Mouse (Mus musculus): Measurements from ENCODE around the gene Morf4l1.
A peak's percentile ranks its signal among the peaks of the same experiment; 100 is the strongest.

The Morf4l1 gene

GRCm38 (mm10) chr9:90114567-90115307 is at the start of gene Morf4l1:
Morf4l1 (minus strand) TSS chr9:90114774.
- peak; percentile 98 for DNase-seq

DNA sequence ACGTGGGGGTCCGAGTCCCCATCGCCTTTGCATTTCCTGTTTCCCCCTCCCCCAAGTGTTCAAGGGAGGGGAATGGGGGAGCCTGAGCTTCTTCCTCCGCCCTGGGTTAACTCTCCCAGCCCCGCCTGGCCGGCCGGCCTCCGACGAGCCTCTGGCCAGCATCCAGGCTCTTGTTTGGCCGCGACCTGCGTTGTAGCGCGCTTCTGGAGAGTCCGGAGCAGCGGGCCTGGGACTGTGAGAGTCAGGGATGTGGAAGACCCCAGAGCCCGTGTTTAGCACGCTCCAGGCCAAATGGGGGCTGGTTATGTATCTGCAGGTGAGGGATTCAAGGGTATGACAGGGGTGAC is 49.1 kb upstream of the Morf4l1 start:
- DNase-seq, result peak; percentile 71

DNA sequence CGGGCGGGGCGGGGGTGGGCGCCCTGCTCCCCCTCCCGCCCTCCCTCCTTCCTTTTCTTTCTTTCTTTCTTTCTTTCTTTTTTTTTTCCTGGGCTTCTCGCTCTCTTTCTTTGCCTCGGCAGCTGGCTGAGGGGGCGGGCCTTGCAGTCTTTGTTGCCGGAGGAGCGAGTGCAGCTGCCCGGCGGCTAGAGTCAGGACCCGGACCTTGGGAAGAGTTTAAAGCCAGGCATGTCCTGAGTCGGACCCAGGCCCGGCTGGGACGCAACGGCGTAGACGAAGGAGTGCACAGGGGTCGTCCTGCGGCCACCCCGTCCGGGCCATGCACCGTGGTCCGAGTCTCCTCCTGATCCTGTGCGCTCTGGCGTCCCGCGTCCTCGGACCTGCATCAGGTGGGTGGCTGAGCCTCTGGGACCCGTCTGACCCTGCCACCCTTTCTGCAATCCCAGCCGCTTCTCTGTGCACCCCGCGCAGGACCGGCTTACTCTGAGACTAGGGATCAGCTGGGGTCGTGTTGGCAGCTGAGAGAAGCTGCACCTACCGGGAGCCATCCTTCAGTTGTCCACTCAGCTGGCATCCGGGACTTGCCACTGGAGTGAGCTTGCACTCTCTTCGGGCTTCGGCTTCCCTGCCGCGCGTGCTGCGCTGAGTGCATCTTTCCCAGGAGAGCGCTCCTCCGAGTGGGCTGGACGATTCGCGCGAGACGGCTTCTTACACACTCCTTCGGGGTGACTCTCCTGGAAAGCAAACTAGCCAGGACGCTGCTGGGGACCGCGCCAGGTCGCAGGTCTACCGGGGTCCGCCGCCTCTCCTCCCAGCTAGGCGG is 48.6 kb upstream of the Morf4l1 start, which contains the start of gene Adamts7:
Adamts7 (plus strand) TSS at position 144 of the 823 bp plus-strand sequence.
- peak; percentile 77 for DNase-seq

DNA sequence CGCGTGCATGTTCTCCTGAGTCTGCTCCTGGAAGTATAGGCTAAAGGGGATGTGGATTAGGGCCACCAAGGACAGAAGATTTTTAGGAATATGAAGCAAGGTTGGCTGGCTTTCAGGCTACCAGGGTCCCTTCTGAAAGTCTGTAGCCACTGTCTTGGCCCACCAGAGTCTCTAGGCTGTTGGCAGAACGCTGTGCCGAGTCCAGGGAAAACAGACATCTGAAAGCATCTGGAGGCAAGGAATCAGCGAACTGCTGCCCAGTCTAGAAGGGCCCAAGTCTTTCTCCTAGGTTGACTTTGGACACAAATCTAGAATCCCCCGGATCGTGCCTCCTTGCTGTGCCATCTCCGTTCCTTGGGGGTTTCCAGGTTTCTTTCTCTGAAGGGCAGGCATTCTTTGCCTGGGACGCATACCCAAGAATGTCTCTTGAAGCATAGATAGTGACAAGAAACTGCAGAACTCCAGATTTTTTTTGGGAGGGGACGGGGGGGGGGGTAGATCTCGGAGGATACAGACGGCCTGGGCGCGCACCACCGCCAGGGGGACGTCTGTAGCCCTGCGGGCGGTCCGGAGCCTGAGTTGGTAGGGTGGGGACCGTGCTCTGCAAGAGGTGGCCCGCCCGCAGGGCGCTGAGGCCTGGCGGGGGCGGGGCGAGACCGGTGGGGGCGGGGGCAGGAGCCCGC is 47.8 kb upstream of the Morf4l1 start:
- peak; percentile 64 for DNase-seq

DNA sequence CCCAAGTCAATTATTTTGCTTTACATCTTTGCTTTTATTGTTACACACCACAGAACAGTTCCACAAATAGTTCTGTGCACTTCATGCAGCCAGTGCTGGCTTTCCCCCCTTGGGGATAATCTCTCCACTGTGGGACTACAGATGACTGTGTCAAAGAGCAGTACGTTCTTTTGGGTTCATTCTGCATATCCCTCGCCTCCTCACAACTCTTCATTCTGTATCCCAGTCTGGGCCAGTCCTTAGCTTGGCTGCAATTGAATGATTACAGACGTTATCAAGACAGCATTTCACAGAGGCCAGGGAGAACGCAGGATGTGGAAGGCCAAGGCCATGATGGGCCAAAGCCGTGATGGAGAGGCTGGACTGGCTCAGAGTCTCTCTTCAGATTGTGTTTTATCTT is 32.3 kb upstream of the Morf4l1 start:
- no peak for DNase-seq

- no peak for DNase-seq
Observed at GRCm38 (mm10) chr9:90145788-90146187, 31.2 kb upstream of the Morf4l1 start.

GRCm38 (mm10) chr9:90136678-90136965 is 22.0 kb upstream of the Morf4l1 start:
- no peak for DNase-seq

- no peak for DNase-seq
Observed at GRCm38 (mm10) chr9:90135963-90136677, 21.5 kb upstream of the Morf4l1 start.

GRCm38 (mm10) chr9:90135466-90135865 is 20.9 kb upstream of the Morf4l1 start:
- DNase-seq, result no peak

- DNase-seq, result peak; percentile 76
Observed at GRCm38 (mm10) chr9:90133562-90134355, 19.2 kb upstream of the Morf4l1 start.

DNA sequence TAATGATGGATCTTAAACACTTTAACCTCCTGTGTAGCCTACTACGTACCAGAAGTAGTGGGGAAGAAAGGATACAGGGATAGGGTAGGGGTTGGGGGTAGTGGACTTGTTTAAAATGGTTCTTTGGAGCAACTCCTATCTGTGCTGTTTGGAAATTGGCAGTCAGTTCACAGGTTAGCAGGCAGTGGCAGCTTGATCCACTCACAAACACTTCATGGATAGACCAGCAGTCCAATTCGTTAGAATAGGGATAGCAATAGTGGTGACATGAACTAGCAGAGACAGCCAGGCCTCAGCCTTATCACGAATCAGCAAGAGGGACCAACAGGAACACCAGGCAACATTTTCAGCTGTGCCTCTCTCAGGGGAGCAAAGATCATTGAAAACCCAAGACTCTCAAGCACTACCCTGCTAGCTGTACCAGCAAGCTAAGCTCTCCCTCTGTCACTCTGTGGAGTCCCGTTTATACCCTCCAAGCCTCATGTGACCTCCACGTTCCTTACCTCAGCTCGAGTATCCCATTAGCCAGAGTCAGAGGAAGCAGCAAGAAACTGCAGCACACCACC is 14.1 kb upstream of the Morf4l1 start:
- no peak for DNase-seq

- DNase-seq, result no peak
Observed at GRCm38 (mm10) chr9:90127146-90127545, 12.6 kb upstream of the Morf4l1 start.

DNA sequence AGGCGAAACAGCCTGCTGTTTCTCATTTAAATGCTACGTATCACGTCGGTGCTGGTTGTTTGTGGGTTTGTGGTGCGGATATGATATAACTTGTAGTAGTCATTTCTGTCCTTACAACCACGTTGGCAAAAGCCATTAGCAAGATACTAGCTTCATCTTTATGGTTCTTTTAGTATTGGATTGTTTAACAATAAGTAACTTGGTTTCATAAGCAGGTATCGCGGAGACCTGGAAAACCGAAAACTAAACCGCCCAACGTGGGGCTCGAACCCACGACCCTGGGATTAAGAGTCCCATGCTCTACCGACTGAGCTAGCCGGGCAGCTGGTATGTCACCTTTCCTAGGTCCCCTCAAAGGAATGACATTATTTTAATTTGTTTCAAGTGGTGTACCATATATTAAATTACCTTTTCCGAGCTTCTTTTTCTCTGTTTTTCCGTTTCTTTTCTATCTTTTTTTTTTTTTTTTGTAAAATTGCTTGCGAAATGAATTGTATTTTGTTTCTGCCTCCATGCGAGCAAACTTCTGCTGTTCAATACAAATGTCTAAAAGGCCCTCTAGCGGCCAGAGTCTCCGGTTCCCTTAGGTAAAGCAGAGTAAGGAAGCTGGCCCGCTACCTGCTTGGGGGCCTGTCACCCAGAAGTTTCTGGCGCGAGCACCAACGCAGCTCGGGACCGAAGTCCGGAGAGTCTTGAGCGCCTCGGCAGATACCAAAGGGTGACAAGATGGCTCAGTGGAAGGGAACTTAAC is 11.9 kb upstream of the Morf4l1 start:
- DNase-seq, result peak; percentile 78

DNA sequence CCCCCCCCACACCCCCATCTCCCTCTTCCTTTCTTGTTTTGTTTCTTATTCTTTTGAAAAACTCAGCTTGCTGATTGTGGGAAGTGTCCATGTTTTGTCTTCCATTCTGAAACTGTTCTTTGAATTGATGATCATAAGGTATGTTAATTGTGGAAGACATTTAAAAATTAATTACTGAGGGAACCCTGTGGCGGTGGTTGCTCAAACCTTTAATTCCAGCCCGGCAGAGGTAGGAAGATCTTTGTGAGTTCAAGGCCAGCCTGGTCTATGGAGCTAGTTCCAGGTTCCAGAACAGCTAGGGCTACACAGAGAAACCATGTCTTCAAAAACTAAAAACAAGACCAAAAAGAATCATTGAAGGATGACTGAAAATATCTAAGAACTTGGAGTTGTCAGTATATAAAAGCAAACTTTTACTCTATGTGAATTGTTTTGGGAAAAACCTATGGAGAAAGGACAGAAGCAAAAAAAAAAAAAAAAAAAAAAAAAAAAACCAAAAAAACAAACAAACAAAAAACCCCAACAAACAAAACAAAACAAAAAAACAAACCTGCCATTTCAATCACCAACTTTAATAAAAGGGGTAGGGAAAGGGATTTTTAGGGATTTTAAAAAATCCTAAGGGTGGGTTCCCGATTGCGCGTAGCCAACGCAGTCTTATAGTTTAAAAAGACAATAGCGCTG is 11.0 kb upstream of the Morf4l1 start:
- peak; percentile 59 for DNase-seq

DNA sequence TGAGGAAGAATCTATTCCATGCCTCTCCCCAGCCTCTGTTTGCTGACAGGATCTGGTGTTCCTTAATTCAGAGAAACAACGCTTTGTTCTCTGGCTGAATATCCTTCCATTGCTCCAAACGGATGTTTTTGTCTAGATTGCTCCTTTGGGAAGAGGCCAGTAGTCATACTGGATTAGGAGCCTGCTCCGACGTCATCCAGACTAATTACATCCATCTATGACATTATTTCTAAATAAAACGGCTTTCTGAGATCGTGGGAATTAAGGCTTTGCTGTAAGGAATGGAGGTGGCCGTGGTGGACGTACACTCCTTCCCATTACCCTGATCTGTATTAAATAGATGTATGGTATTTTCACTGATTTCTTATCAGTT is 10.3 kb upstream of the Morf4l1 start:
- peak; percentile 47 for DNase-seq

DNA sequence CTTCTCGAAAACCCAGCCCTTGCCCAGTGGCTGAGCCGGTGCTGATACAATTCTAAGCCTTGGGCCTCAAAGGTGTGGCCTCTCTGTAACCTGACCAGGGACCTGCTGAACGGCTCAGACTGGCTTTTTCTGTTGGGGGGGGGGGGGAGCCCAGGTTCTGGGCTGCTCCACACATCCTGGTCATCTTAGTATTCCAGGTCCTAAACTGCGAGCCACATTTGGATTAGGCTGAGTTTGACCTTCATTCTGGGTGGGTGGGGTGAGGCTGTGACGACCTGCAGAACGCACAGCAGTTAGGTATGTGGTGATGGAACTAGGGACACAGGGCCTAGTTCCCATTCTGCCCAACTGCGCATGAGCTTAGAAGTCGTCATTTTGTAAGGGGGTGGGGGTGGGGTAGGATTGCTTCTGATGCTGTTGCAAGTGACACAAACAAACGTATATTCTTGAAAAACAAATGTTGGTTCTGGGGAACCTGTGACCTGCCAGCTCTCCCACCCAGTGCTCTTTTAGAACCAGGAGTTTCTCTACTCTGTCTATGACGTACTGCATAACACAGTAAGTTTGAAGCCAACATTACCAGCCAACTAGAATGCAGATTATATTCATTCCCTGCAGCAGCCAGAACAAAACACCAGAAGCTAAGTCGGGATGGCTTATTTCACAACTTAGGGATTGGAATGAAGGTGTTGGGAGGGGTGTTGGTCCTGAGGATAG is 9.7 kb upstream of the Morf4l1 start:
- DNase-seq, result no peak

DNA sequence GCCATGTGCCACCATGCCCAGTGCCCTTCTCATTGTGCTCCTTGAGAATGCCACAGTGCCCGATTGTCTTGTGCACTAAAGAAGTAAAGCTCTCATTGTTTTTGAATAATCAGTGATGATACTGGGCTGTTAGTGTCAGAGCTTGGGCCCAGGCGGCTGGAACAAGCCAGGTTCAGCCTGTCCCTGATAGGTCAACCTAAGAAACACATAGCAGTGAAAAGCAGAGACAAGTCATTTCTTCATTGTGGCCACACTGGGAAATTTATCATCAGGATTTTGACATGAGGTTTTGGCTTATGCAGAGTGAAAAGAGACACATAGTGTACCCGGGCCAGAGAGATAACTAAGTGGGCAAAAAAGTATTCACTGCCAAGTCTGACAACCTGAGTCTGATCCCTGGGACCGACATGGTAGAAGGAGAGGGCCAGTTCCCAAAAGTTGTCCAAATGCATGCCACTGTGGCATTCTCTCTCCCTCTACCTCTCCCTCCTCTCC is 7.7 kb upstream of the Morf4l1 start:
- no peak for DNase-seq

DNA sequence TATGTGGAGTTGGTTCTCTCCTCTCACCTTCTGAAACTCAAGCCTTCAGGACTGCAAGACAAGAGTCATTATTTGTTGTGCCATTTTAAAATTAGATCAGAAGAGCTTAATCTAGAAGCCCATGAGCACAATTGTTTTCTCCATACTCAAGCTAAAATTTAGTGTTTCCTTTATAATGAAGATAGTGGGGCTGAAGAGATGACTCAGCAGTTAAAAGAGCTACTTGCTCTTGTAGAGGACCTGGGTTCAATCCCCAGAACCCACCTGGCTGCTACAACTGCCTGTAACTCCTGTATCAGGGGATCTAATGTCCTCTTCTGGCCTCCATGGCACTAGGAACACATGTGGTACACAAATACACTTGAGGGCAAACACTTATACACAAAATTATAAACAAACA is 2.7 kb upstream of the Morf4l1 start:
- no peak for DNase-seq

GRCm38 (mm10) chr9:90115308-90115700 is 730 bp upstream of the Morf4l1 start:
- DNase-seq, result no peak

All from retina, postnatal 1 day (tissue).